ENCODE assay signal across 8 mouse cellular contexts in the genomic region with DNA sequence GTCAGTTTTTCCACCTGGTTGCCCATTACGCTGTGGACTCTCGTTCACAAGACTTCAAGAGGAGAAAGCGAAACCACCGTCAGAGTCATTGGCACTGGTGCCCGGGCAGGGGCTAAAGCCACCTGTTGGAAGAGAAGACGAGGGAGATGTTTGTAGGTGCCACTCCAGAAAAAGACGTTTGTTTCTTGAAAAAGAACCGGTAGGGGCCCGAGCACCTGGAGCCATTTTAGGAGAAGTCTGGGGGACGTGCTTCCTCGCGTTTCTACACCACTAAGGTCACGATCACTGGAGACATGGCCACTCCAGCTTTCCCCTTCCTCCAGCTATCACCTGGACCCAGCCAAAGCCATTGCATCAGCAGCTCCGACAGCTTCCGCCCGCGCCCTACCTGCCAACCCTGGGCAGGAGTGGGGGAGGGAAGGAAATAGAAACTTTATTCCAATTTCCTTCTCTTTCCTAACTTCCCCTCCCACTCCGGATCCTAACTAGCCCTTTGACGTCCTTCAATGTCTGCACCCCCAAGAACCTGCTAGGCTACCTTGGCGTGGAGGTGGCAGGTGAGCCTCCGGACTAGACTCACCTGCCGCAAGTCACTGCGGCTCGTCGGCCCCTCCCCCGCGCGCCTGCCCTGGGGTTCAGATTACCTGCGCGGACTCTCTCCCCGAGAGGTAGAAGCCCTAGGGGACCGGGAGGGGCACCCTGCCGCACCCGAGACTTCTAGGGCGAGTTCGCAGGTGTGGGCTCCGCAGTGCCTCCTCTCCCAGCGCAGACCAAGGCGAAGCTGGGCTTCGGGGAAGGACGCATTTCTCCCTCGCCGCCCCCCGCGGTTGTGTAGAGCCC. TPM values are rescaled to one million over a fixed set of nuclear protein-coding genes. Genes with fewer than 3 reads are reported as not detected.
DNase-seq lines count a peak whose midpoint lies in the region; ATAC-seq and TF ChIP-seq lines count a peak whose summit lies in the region.

No protein-coding gene starts in this region.

- no peak for TF ChIP-seq CTCF in heart, postnatal 0 days (IDR thresholded peaks at IDR 0.05; ENCODE audit: low read depth)

- peak overlapping the region; percentile 64 for H3K4me3 ChIP-seq in embryonic facial prominence, embryonic 12.5 days
- H3K4me3 ChIP-seq in heart, postnatal 0 days (ENCODE audit: low read depth, low read length) = peak overlapping the region; percentile 63

- peak overlapping the region; percentile 78 for H3K27ac ChIP-seq in embryonic facial prominence, embryonic 12.5 days
- H3K27ac ChIP-seq in heart, postnatal 0 days (ENCODE audit: low read depth) = peak overlapping the region; percentile 73

- H3K9me3 ChIP-seq in embryonic facial prominence, embryonic 12.5 days = no peaks in the 10 kb centered on the region
- H3K9me3 ChIP-seq in heart, postnatal 0 days (replicated peaks; ENCODE audit: control insufficient read depth, low read length) = no peaks in the 10 kb centered on the region

- DNase-seq in 416B (ENCODE audit: low read depth) (peak; percentile 54), ZHBTc4 (ENCODE audit: low read depth, low spot score) (peak; percentile 30)
- no peak for DNase-seq in heart, postnatal 0 days (ENCODE audit: low spot score)
- DNase-seq in kidney, postnatal 10 days = peak; percentile 71
- peak; percentile 65 for DNase-seq in lung, postnatal 10 days
- peak; percentile 15 for DNase-seq in ovary, adult 18-20 months (ENCODE audit: low spot score)
- DNase-seq in urinary bladder, postnatal 14 days (ENCODE audit: low spot score) = peak; percentile 74

- under 1% methylated on average over 45 of the region's 45 CpGs for WGBS in embryonic facial prominence, embryonic 12.5 days
- WGBS in heart, postnatal 0 days = under 1% methylated on average over 45 of the region's 45 CpGs

- H3K9ac ChIP-seq in embryonic facial prominence, embryonic 12.5 days = peak overlapping the region; percentile 64
- peak overlapping the region; percentile 66 for H3K9ac ChIP-seq in heart, postnatal 0 days (replicated peaks; ENCODE audit: low read depth, low read length)

- peak; percentile 48 for ATAC-seq in embryonic facial prominence, embryonic 12.5 days (ENCODE audit: insufficient number of reproducible peaks, insufficient read depth, low FRiP score, low TSS enrichment)
- peak; percentile 9; the same call in 1 of the 2 replicates for ATAC-seq in heart, postnatal 0 days (ENCODE audit: insufficient read depth, low read depth)

- TF ChIP-seq EP300 in heart, postnatal 0 days (IDR thresholded peaks at IDR 0.05; ENCODE audit: low read depth) = no peak

- H3K4me2 ChIP-seq in embryonic facial prominence, embryonic 12.5 days (replicated peaks) = peak overlapping the region; percentile 99
- peak overlapping the region; percentile 100 for H3K4me2 ChIP-seq in heart, postnatal 0 days (ENCODE audit: low read depth, low read length)

- H3K36me3 ChIP-seq in embryonic facial prominence, embryonic 12.5 days = no peaks in the 10 kb centered on the region
- H3K36me3 ChIP-seq in heart, postnatal 0 days (replicated peaks; ENCODE audit: control insufficient read depth, insufficient read depth, low read length) = 0 out of 2 replicates have a peak, but pooled peaks cover 3% of the 10 kb centered on the region

- H3K4me1 ChIP-seq in embryonic facial prominence, embryonic 12.5 days = peaks cover 8% of the 10 kb centered on the region; the same call in 1 of the 2 replicates
- 0 out of 2 replicates have a peak, but pooled peaks cover 5% of the 10 kb centered on the region for H3K4me1 ChIP-seq in heart, postnatal 0 days (ENCODE audit: control insufficient read depth, insufficient read depth)

- 0 out of 2 replicates have a peak, but pooled peaks cover 4% of the 10 kb centered on the region for H3K27me3 ChIP-seq in embryonic facial prominence, embryonic 12.5 days
- H3K27me3 ChIP-seq in heart, postnatal 0 days (ENCODE audit: control insufficient read depth, insufficient read depth, low read length) = no peaks in the 10 kb centered on the region

RNA-seq across cellular contexts. Expression of a gene that starts 29.5 kb away (rescaled TPM):
- polyA plus RNA-seq in embryonic facial prominence, embryonic 12.5 days (2016; fragmentation: Nextera tagmentation; extraction: Ambion mirVana) = 9.9 and 11.6 TPM in 2 replicates
- 1.7 and 5.3 TPM in 2 replicates for total RNA-seq in heart, postnatal 0 days (2014; rRNA removed; ENCODE audit: low replicate concordance)
- 2.7 and 3.2 TPM in 2 replicates for polyA plus RNA-seq in heart, postnatal 0 days (2015; fragmentation: Nextera tagmentation; extraction: Ambion mirVana)
